Mouse (Mus musculus): ENCODE data around the gene Elmod1.
"Not testable (repeated sequence)": the region's sequence is repeated elsewhere in the genome, so short reads cannot be mapped to it uniquely, and the experiment has no call there.

Gene Elmod1

DNA sequence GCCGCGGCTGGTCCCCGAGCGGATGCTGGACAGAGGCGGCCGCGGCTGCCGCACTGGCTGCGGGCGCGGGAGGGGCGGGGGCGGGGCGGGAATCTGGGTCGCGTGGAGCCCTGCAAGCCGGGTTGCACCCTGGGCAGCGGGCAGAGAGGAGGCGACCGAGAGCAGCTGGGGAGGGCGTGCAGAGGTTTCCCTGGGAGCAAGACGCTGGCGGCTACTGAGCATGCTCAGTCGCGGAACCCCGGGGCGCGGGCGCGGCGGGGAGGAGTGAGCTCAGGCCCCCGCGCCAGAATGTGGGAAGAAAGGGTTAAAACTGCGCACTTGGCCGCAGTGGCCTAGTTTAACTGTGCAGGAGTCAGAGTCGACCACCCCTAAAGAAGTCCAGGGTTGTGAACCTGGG, at the start of gene Elmod1:
Gene Elmod1 (minus strand): TSS at position 180 of the 397 bp plus-strand sequence.
- peak; percentile 86 for DNase-seq

GRCm38 (mm10) chr9:54022795-54023194, 47.7 kb upstream of the Elmod1 start:
- DNase-seq: no peak

DNA sequence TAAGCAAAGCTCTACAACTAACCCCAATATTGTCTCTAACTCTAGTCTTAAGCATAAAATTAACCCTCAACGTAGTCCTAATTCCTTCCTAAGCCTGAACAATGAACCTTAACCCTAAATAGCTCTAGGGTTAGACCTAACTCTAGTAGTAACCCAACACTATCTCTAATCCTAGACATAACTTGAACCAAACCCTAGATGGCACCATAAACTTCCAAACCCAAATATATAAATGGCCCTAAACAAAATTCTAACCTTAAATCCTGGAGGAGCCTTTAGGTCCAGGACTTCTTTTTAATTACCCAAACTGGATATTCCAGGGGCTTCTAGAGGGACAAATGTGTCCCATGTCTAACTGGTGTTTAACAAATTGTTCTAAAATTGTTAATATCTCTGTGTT, 19.4 kb upstream of the Elmod1 start:
- no peak for DNase-seq

DNA sequence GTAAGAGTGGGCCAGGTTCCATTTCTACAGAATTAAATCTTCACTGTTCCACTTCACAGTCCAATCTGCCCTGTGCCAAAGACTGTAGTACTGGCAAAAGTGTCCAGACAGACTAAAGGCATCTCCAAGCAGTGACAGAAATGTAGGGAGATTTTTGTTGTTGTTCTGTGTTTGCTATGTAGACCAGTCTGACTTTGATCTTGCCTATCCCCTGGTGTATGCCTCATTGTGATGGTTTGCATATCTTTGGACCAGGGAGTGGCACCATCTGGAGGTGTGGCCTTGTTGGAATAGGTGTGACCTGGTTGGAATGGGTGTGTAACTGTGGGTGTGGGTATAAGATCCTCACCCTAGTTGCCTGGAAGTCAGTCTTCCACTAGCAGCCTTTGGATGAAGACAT, 17.5 kb upstream of the Elmod1 start:
- DNase-seq: not testable (repeated sequence)

GRCm38 (mm10) chr9:53990921-53991320, 15.8 kb upstream of the Elmod1 start:
- no peak for DNase-seq

- peak; percentile 51 for DNase-seq
Observed at GRCm38 (mm10) chr9:53986972-53987371, 11.9 kb upstream of the Elmod1 start.

DNA sequence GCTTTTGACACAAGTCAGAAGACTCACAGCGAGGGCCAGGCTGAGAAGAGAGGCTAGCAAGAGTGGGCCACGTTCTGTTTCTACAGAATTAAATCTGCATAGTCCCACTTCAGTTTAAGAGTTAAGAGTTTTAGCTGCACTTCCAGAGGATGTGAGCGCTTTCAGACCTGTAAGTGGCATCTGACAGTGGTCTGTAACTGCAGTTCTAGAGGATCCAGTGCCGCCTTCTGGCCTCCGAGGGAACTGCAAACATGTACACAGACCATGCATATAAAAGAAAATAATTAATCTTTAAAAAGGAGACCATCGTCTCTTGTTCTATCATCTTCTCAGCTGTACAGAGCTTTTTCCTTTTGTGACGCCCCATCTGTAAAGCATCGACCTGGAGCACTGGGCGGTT, 9.8 kb upstream of the Elmod1 start:
- no peak for DNase-seq

DNA sequence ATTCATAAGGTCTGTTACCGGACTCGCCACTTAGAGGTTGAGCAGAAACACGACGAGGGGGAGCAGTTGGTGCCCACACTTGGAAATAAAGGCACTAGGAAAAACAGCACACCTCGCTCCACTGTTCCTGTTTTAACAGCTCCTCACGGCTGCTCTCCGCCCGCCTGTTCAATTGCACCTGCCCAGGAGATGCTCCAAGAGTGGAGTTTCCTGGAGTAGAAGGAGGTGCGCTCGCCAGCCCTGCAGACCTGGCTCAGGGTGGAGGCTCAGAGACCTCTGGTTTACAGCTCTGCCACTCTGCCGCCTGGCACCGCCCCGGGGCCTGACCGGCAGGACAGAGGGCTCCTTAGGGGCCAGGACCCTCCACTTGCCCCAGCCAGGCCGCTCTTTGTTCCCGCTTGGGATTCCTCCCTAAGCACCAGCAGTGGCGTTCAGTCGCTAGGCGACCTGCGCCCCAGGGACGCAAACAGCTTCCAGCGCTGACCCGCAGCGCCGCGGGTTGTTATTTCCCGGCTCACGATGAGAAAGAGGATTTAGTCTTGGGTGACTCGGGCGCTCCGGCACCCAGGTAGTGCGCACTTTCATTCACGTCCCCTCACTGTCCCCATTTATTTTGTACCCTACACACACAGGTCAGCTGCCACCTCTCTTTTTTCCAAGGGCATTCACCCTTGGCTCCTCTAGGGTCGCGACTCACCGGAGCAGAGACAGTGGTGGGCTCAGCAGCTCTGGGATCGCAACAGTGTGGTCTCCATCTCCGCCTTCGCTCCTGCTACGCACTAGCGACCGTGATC, 576 bp downstream of the Elmod1 start:
- peak; percentile 34 for DNase-seq

GRCm38 (mm10) chr9:53973929-53974327, 1.2 kb downstream of the Elmod1 start:
- no peak for DNase-seq

DNA sequence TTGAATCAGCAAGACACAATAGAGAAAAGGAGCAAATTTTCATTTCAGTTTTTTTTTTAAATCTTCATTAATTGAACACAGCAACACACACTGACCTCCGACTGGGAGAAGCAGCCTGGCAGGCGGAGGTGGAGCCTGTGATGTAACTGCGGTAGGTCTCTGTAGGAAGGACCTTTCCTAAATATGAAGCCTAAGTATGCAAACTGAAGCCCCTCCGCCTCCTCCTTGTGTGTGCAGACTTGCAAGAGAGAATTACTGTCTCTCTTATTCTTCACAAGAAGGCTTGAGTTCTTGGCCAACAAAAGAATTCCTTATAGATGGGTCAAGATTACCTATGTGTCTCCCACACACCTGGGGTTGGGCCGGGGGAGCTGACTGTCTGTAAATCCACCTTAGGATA, 1.9 kb downstream of the Elmod1 start:
- no peak for DNase-seq

DNA sequence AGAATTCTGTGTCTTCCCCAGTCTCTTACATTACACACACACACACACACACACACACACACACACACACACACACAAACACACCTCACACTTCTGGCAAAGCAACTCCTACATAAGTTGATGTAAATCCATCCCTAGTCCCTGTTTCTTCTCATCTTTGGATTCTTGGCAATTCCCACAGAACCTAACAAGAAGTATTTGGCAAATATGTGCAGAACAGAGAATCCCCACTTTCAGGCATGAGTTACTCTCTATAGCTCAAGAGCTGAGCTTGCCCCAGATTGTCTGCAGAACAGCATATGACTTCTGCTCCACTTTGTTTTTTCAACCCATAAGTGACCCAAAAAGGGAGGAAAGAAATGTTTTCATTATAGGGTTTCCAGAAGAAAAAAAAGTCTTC, 2.7 kb downstream of the Elmod1 start:
- no peak for DNase-seq

DNA sequence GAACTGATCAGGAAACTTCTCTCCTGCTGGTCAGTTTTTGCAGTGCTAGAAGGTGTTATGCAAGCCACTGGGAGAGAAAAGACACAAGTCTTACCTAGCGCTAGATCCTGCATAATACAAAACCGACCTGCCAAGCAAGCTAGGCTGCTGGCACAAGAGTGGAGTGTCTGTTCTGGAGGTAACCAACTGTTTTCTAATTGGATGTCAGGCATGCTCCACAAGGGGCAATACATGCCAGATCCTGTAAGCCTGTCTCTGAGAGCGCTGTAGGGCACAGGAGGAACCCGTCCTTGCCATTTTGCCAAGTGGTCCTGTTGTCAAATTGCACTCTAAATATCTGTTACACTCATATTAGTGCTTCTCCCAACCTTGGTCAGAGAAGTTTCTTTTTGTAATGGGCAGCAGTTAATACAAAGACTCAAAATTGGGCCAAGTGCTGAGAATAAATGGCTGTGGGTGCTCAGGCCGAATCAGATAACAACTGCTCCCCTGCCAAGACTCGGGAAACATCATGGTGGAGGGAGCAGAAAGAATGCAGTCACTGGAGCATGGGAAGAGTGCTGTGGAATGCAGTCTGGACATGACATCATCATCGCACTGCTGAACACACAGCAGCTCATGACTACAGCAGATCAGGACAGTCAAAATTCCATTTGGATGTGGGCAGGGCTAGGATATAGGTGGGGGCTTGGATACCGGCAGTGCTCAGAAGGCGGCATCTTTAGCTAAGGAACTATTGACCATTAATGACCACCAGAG, 7.3 kb downstream of the Elmod1 start:
- DNase-seq: no peak

DNA sequence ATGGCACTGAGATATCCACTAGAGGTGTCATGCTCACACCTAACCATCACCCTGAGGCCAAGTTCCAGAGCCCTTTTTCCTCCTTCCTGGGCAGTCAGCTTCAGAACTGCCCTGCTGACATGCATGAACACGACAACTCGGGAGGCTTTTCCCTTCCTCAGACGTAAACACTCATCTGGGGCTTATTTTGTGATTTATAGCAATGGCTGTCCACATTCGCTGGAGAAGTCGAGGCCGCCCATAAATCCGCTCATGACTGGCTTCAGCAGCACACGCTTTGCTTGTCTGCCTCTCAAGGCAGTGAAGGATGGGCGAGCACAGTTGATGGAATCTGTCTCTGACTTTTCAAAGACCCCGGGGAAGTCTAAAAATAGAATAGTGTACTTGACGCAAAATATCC, 18.1 kb downstream of the Elmod1 start:
- no peak for DNase-seq

DNA sequence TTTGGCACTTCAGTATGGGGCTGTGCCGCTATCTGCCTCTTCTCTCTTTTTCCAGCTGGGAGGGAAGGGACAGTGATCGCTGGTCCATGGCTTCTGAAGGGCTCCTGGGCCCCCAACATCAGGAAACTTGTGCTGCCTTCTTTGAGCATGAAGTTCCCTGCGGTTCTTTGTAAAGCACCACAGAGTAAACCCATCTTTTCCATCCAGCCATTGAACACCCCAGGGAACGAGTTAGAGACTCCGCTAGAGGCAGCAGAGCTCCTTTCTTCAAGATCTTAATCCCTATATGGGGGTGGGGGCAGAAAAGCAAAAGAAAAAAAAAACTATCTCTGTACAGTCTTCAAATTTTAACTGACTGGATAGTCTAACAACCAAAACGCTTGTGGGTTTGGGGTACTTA, 20.2 kb downstream of the Elmod1 start:
- no peak for DNase-seq

GRCm38 (mm10) chr9:53947463-53947862, 27.6 kb downstream of the Elmod1 start:
- DNase-seq: no peak

- no peak for DNase-seq
Observed at GRCm38 (mm10) chr9:53938555-53938954, 36.5 kb downstream of the Elmod1 start.

DNA sequence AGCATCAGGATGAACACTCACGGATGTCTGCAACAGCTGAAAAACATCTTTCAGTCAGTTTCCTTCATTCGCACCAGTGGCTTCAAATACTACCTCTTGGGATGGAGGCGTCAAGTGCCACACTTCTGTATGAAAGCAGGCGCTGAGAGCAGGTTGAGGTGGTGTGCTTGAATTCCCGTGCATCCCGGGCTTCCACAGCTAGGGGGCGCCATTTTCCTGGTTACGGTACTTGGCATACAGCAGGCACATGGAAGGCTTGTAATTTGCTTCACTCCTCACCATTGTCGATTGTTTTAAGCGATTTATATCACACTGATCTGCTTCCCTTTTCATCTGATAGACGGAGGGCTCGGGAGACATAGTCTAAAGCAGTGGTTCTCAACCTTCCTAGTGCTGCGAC, 40.9 kb downstream of the Elmod1 start:
- DNase-seq: peak; percentile 60

DNA sequence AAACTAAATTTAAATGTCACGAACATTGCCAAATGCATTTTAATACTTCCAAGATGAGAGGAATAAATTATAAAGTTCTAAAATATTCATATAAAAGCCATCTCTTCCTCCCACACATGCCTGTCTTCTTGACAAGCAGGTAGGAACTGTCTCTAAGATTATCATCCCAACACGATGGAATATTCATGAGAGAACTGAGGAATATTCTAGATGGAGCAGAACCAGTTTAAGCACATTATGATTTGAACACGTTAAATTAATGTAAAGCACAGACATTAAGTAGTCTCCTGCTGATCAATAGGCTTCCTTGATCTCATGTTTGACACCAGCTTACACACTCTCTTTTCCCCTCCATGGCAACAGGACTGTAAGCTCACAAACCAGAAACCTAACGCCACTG, 41.7 kb downstream of the Elmod1 start:
- DNase-seq: no peak

DNA sequence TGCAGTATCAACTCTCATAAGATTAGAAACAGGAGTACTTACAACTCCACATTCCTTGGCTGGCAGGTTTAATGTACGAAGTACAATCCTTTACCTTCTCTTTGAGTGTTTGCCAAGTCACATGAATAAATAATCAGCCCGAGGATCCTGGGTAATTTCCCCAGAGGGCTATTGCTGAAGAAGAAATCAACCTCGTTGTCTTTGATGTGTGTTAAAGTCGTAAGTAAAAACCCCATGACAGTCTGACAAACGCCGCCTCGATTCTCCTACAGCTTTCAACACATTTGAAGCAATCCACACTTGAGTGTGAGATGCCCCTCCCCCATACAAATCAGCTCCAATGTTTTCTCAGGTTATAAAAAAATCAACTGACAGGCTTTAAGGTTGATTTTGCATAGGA, 44.2 kb downstream of the Elmod1 start:
- no peak for DNase-seq

GRCm38 (mm10) chr9:53921061-53921460, 54.0 kb downstream of the Elmod1 start:
- no peak for DNase-seq

DNA sequence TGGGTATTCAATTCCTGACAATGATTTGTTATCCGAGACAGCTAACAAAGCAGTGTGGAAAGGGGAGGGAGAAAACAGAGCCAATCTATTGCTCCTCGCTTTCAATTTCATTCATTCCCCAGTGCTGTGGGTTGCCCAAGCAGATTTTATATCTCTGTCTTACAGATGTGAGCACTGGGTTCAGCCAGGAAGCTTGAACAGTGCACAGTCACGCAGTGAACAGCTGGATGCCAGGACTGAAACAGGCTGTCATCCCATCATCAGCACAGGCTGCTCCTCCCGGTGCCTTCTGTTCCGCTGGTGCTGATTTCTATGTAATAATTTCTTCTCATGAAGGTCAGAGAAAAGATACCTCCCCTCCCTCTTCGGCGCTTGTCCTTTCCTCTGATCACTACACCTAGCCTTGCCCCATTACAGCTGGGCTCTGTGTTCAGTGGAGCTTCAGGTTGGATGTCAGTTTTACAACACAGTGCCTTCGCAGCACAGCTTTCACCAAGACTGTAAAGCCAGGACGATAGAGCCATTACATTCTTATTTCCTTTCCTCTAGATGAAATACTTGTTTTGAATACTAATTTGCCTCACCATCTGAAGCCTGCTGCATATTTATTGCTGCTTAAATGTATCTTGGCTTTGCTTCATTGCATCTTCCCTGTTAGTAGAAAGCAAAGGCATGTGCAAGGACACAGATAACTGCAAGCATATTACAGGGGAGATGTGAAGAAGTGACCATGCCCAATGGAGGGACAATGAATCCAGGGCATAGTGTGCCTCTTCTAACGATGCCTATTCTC, 59.0 kb downstream of the Elmod1 start:
- DNase-seq: no peak

DNA sequence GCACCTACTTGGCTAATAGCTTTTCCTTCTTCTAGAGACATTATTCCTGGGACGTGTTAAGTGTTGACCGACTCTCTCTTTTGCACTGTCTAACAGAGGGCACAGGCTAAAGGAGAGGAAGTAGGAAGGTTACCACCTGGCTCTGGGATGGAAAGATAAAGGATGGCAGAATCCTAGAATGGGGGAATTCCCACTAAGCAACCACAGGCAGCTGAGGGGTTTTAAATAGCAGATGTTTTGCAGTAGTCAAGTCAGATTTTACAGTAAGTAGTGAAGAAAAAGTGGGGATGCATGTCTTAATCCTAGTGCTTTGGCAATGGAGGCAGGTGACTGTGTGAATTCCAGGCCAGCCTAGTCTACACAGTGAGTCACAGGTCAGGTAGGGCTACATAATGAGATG, 64.3 kb downstream of the Elmod1 start:
- no peak for DNase-seq

GRCm38 (mm10) chr9:53910331-53910730, 64.8 kb downstream of the Elmod1 start:
- DNase-seq: peak; percentile 63

DNA sequence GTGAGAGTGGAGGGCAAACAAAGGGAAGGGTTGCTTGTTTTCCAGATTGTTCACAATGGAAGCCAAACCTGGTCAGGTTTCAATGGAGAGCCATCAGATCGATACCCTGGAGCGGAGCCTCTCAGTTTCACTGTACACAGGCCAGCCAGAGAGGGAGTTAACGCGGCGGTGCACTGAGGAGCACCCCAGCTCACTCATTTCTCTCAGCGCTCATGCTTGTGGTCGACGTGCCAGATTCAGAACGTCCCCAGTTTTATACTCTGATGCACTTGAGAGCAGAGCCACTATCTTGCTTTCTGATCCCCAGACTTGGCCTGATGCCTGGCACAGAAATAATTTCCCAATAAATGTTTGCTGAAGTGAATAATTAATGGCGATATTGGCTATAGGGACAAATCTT, 68.3 kb downstream of the Elmod1 start:
- no peak for DNase-seq
